Mouse (Mus musculus): ENCODE data around the gene Eomes. TPM values are rescaled to one million over a fixed set of nuclear protein-coding genes. Genes with fewer than 3 reads are reported as not detected.
A peak's percentile ranks its signal among the peaks of the same experiment; 100 is the strongest.

The Eomes gene
- polyA plus RNA-seq, 1 experiment, result not detected

- Histone ChIP-seq H3K27me3 (ENCODE audit: control insufficient read depth, insufficient read depth, low read length) (peaks cover 2% of the 10 kb centered on the region; the same call in 1 of the 2 replicates), H3K4me3 (ENCODE audit: low read depth, low read length) (no peak overlapping the region), H3K4me1 (ENCODE audit: control insufficient read depth, insufficient read depth, insufficient read length, low read length) (peaks cover 17% of the 10 kb centered on the region; the same call in 1 of the 2 replicates), H3K27ac (ENCODE audit: insufficient read depth, low read depth, low read length) (no peak overlapping the region), H3K36me3 (ENCODE audit: control insufficient read depth, insufficient read depth, low read length) (no peaks in the 10 kb centered on the region)
- TF ChIP-seq POLR2A (IDR thresholded peaks at IDR 0.05; ENCODE audit: low read depth, low read length), result no peak
- TF ChIP-seq CTCF (IDR thresholded peaks at IDR 0.05; ENCODE audit: extremely low read depth, insufficient read length, insufficient replicate concordance, low read depth, low read length), result peak; percentile 28; the same call in 1 of the 2 replicates
- WGBS, result 93% methylated on average over 5 of the region's 5 CpGs
Observed at GRCm38 (mm10) chr9:118494106-118494505, 16.1 kb downstream of the Eomes start.

GRCm38 (mm10) chr9:118495933-118496332 lies 17.9 kb downstream of the Eomes start:
- 71% methylated on average over 3 of the region's 3 CpGs for WGBS
- no peaks in the 10 kb centered on the region for H3K36me3 ChIP-seq (ENCODE audit: control insufficient read depth, insufficient read depth, low read length)
- peak overlapping the region; percentile 97 for H3K27ac ChIP-seq (ENCODE audit: insufficient read depth, low read depth, low read length)
- H3K4me3 ChIP-seq (ENCODE audit: low read depth, low read length), result no peak overlapping the region
- TF ChIP-seq POLR2A (IDR thresholded peaks at IDR 0.05; ENCODE audit: low read depth, low read length), result no peak
- no peak for TF ChIP-seq CTCF (IDR thresholded peaks at IDR 0.05; ENCODE audit: extremely low read depth, insufficient read length, insufficient replicate concordance, low read depth, low read length)
- peaks cover 17% of the 10 kb centered on the region; the same call in 1 of the 2 replicates for H3K4me1 ChIP-seq (ENCODE audit: control insufficient read depth, insufficient read depth, insufficient read length, low read length)
- H3K27me3 ChIP-seq (ENCODE audit: control insufficient read depth, insufficient read depth, low read length), result no peaks in the 10 kb centered on the region

- H3K27ac ChIP-seq (ENCODE audit: insufficient read depth, low read depth, low read length), result peak overlapping the region; percentile 97
- no peak overlapping the region for H3K4me3 ChIP-seq (ENCODE audit: low read depth, low read length)
- no peaks in the 10 kb centered on the region for H3K27me3 ChIP-seq (ENCODE audit: control insufficient read depth, insufficient read depth, low read length)
- no peak for TF ChIP-seq POLR2A (IDR thresholded peaks at IDR 0.05; ENCODE audit: low read depth, low read length)
- no peak for TF ChIP-seq CTCF (IDR thresholded peaks at IDR 0.05; ENCODE audit: extremely low read depth, insufficient read length, insufficient replicate concordance, low read depth, low read length)
- no peaks in the 10 kb centered on the region for H3K36me3 ChIP-seq (ENCODE audit: control insufficient read depth, insufficient read depth, low read length)
- WGBS, result 32% methylated on average over 3 of the region's 3 CpGs
- H3K4me1 ChIP-seq (ENCODE audit: control insufficient read depth, insufficient read depth, insufficient read length, low read length), result peaks cover 17% of the 10 kb centered on the region; the same call in 1 of the 2 replicates
Observed at GRCm38 (mm10) chr9:118496952-118497351, 18.9 kb downstream of the Eomes start.

- no peak overlapping the region for H3K27ac ChIP-seq (ENCODE audit: insufficient read depth, low read depth, low read length)
- no peaks in the 10 kb centered on the region for H3K27me3 ChIP-seq (ENCODE audit: control insufficient read depth, insufficient read depth, low read length)
- 80% methylated on average over 7 of the region's 7 CpGs for WGBS
- H3K36me3 ChIP-seq (ENCODE audit: control insufficient read depth, insufficient read depth, low read length), result no peaks in the 10 kb centered on the region
- peaks cover 16% of the 10 kb centered on the region; the same call in 1 of the 2 replicates for H3K4me1 ChIP-seq (ENCODE audit: control insufficient read depth, insufficient read depth, insufficient read length, low read length)
- no peak overlapping the region for H3K4me3 ChIP-seq (ENCODE audit: low read depth, low read length)
- TF ChIP-seq CTCF (IDR thresholded peaks at IDR 0.05; ENCODE audit: extremely low read depth, insufficient read length, insufficient replicate concordance, low read depth, low read length), result no peak
- TF ChIP-seq POLR2A (IDR thresholded peaks at IDR 0.05; ENCODE audit: low read depth, low read length), result no peak
Observed at GRCm38 (mm10) chr9:118498061-118498460, 20.0 kb downstream of the Eomes start.

- WGBS, result 77% methylated on average over 6 of the region's 6 CpGs
Observed at GRCm38 (mm10) chr9:118500963-118501362, 23.0 kb downstream of the Eomes start.

GRCm38 (mm10) chr9:118504656-118505055 lies 26.6 kb downstream of the Eomes start:
- no peak overlapping the region for H3K27ac ChIP-seq (ENCODE audit: insufficient read depth, low read depth, low read length)
- no peaks in the 10 kb centered on the region for H3K27me3 ChIP-seq (ENCODE audit: control insufficient read depth, insufficient read depth, low read length)
- no peak for TF ChIP-seq CTCF (IDR thresholded peaks at IDR 0.05; ENCODE audit: extremely low read depth, insufficient read length, insufficient replicate concordance, low read depth, low read length)
- TF ChIP-seq POLR2A (IDR thresholded peaks at IDR 0.05; ENCODE audit: low read depth, low read length), result no peak
- H3K4me1 ChIP-seq (ENCODE audit: control insufficient read depth, insufficient read depth, insufficient read length, low read length), result peaks cover 10% of the 10 kb centered on the region; the same call in 1 of the 2 replicates
- no peak overlapping the region for H3K4me3 ChIP-seq (ENCODE audit: low read depth, low read length)
- WGBS, result 79% methylated on average over 3 of the region's 3 CpGs
- H3K36me3 ChIP-seq (ENCODE audit: control insufficient read depth, insufficient read depth, low read length), result no peaks in the 10 kb centered on the region

More at GRCm38 (mm10) chr9:118500963-118501362, 23.0 kb downstream of the Eomes start:
- Histone ChIP-seq H3K4me3 (ENCODE audit: low read depth, low read length) (no peak overlapping the region), H3K27me3 (ENCODE audit: control insufficient read depth, insufficient read depth, low read length) (no peaks in the 10 kb centered on the region), H3K4me1 (ENCODE audit: control insufficient read depth, insufficient read depth, insufficient read length, low read length) (peaks cover 11% of the 10 kb centered on the region; the same call in 1 of the 2 replicates), H3K27ac (ENCODE audit: insufficient read depth, low read depth, low read length) (no peak overlapping the region), H3K36me3 (ENCODE audit: control insufficient read depth, insufficient read depth, low read length) (no peaks in the 10 kb centered on the region)
- TF ChIP-seq CTCF (IDR thresholded peaks at IDR 0.05; ENCODE audit: extremely low read depth, insufficient read length, insufficient replicate concordance, low read depth, low read length), result no peak
- no peak for TF ChIP-seq POLR2A (IDR thresholded peaks at IDR 0.05; ENCODE audit: low read depth, low read length)

GRCm38 (mm10) chr9:118506020-118506403 lies 28.0 kb downstream of the Eomes start, which contains the start of gene Golga4:
Golga4 (plus strand) TSS chr9:118506267.
- TF ChIP-seq CTCF (IDR thresholded peaks at IDR 0.05; ENCODE audit: extremely low read depth, insufficient read length, insufficient replicate concordance, low read depth, low read length), result no peak
- TF ChIP-seq POLR2A (IDR thresholded peaks at IDR 0.05; ENCODE audit: low read depth, low read length), result peak; percentile 36; the same call in 1 of the 2 replicates
- H3K4me1 ChIP-seq (ENCODE audit: control insufficient read depth, insufficient read depth, insufficient read length, low read length), result peaks cover 16% of the 10 kb centered on the region; the same call in 1 of the 2 replicates
- WGBS, result under 1% methylated on average over 42 of the region's 43 CpGs
- H3K4me3 ChIP-seq (ENCODE audit: low read depth, low read length), result peak within 1 kb of the TSS; percentile 89
- peak within 1 kb of the TSS; percentile 57 for H3K27ac ChIP-seq (ENCODE audit: insufficient read depth, low read depth, low read length)
- peaks cover 5% of the 10 kb centered on the region; the same call in 1 of the 2 replicates for H3K36me3 ChIP-seq (ENCODE audit: control insufficient read depth, insufficient read depth, low read length)
- no peaks in the 10 kb centered on the region for H3K27me3 ChIP-seq (ENCODE audit: control insufficient read depth, insufficient read depth, low read length)
